Mouse (Mus musculus): Measurements from ENCODE around the gene Irx5. TPM values are rescaled to one million over a fixed set of nuclear protein-coding genes. Genes with fewer than 3 reads are reported as not detected.

Irx5 gene
- polyA plus RNA-seq, 1 experiment from 2014 or later, result 0.30 TPM

GRCm38 (mm10) chr8:92336041-92336440 is 21.4 kb upstream of the Irx5 start:
- no peak overlapping the region for H3K9ac ChIP-seq (replicated peaks; ENCODE audit: low read depth, low read length)
- H3K9me3 ChIP-seq (ENCODE audit: control insufficient read depth, low read length), result no peaks in the 10 kb centered on the region
- no peak overlapping the region for H3K27ac ChIP-seq (ENCODE audit: low read length)
- no peaks in the 10 kb centered on the region for H3K4me1 ChIP-seq (replicated peaks; ENCODE audit: control insufficient read depth, insufficient read depth, low read length)
- 57% methylated on average over 6 of the region's 6 CpGs for WGBS
- peaks cover 3% of the 10 kb centered on the region; the same call in 1 of the 2 replicates for H3K27me3 ChIP-seq (replicated peaks; ENCODE audit: control insufficient read depth, insufficient read depth, low read length)
- H3K4me2 ChIP-seq (ENCODE audit: low read length), result no peak overlapping the region
- H3K4me3 ChIP-seq (replicated peaks; ENCODE audit: low read length), result no peak overlapping the region
- no peaks in the 10 kb centered on the region for H3K36me3 ChIP-seq (ENCODE audit: control insufficient read depth, insufficient read depth)
- no peak for ATAC-seq

GRCm38 (mm10) chr8:92343544-92343943 is 13.9 kb upstream of the Irx5 start:
- Histone ChIP-seq H3K27me3 (replicated peaks; ENCODE audit: control insufficient read depth, insufficient read depth, low read length) (peaks cover 5% of the 10 kb centered on the region), H3K9me3 (ENCODE audit: control insufficient read depth, low read length) (no peaks in the 10 kb centered on the region), H3K36me3 (ENCODE audit: control insufficient read depth, insufficient read depth) (no peaks in the 10 kb centered on the region), H3K4me3 (replicated peaks; ENCODE audit: low read length) (no peak overlapping the region), H3K27ac (ENCODE audit: low read length) (no peak overlapping the region), H3K4me1 (replicated peaks; ENCODE audit: control insufficient read depth, insufficient read depth, low read length) (no peaks in the 10 kb centered on the region), H3K4me2 (ENCODE audit: low read length) (no peak overlapping the region), H3K9ac (replicated peaks; ENCODE audit: low read depth, low read length) (no peak overlapping the region)
- 95% methylated on average over 4 of the region's 4 CpGs for WGBS
- no peak for ATAC-seq

GRCm38 (mm10) chr8:92349898-92350486 is 7.4 kb upstream of the Irx5 start:
- Histone ChIP-seq H3K9ac (replicated peaks; ENCODE audit: low read depth, low read length) (no peak overlapping the region), H3K9me3 (ENCODE audit: control insufficient read depth, low read length) (no peaks in the 10 kb centered on the region), H3K27ac (ENCODE audit: low read length) (no peak overlapping the region), H3K36me3 (ENCODE audit: control insufficient read depth, insufficient read depth) (no peaks in the 10 kb centered on the region), H3K4me1 (replicated peaks; ENCODE audit: control insufficient read depth, insufficient read depth, low read length) (no peaks in the 10 kb centered on the region; the same call in 1 of the 2 replicates), H3K27me3 (replicated peaks; ENCODE audit: control insufficient read depth, insufficient read depth, low read length) (peaks cover 36% of the 10 kb centered on the region), H3K4me3 (replicated peaks; ENCODE audit: low read length) (no peak overlapping the region), H3K4me2 (ENCODE audit: low read length) (no peak overlapping the region)
- ATAC-seq, result no peak
- WGBS, result 85% methylated on average over 11 of the region's 11 CpGs

- Histone ChIP-seq H3K4me3 (replicated peaks; ENCODE audit: low read length) (no peak overlapping the region), H3K9ac (replicated peaks; ENCODE audit: low read depth, low read length) (no peak overlapping the region), H3K27me3 (replicated peaks; ENCODE audit: control insufficient read depth, insufficient read depth, low read length) (peaks cover 54% of the 10 kb centered on the region)
These were observed 4.0 kb upstream of the Irx5 start for GRCm38 (mm10) chr8:92353405-92353804.

GRCm38 (mm10) chr8:92354536-92355482 is 2.6 kb upstream of the Irx5 start:
- 4% methylated on average over 22 of the region's 22 CpGs for WGBS
- ATAC-seq, result no peak

More at GRCm38 (mm10) chr8:92353405-92353804, 4.0 kb upstream of the Irx5 start:
- Histone ChIP-seq H3K4me2 (ENCODE audit: low read length) (no peak overlapping the region), H3K9me3 (ENCODE audit: control insufficient read depth, low read length) (no peaks in the 10 kb centered on the region), H3K27ac (ENCODE audit: low read length) (no peak overlapping the region), H3K36me3 (ENCODE audit: control insufficient read depth, insufficient read depth) (no peaks in the 10 kb centered on the region), H3K4me1 (replicated peaks; ENCODE audit: control insufficient read depth, insufficient read depth, low read length) (peaks cover 27% of the 10 kb centered on the region)
- ATAC-seq, result no peak
- 15% methylated on average over 6 of the region's 6 CpGs for WGBS

GRCm38 (mm10) chr8:92355701-92356612 is 1.5 kb upstream of the Irx5 start:
- Histone ChIP-seq H3K36me3 (ENCODE audit: control insufficient read depth, insufficient read depth) (no peaks in the 10 kb centered on the region), H3K4me1 (replicated peaks; ENCODE audit: control insufficient read depth, insufficient read depth, low read length) (peaks cover 37% of the 10 kb centered on the region), H3K4me2 (ENCODE audit: low read length) (peak overlapping the region; percentile 85), H3K4me3 (replicated peaks; ENCODE audit: low read length) (peak overlapping the region; percentile 59), H3K9me3 (ENCODE audit: control insufficient read depth, low read length) (no peaks in the 10 kb centered on the region), H3K9ac (replicated peaks; ENCODE audit: low read depth, low read length) (peak overlapping the region; percentile 48), H3K27ac (ENCODE audit: low read length) (peak overlapping the region; percentile 16; the same call in 1 of the 2 replicates), H3K27me3 (replicated peaks; ENCODE audit: control insufficient read depth, insufficient read depth, low read length) (peaks cover 61% of the 10 kb centered on the region)
- under 1% methylated on average over 85 of the region's 93 CpGs for WGBS
- peak; percentile 96 for ATAC-seq

More at GRCm38 (mm10) chr8:92354536-92355482, 2.6 kb upstream of the Irx5 start:
- Histone ChIP-seq H3K36me3 (ENCODE audit: control insufficient read depth, insufficient read depth) (no peaks in the 10 kb centered on the region), H3K4me2 (ENCODE audit: low read length) (peak overlapping the region; percentile 85), H3K4me1 (replicated peaks; ENCODE audit: control insufficient read depth, insufficient read depth, low read length) (peaks cover 30% of the 10 kb centered on the region), H3K27me3 (replicated peaks; ENCODE audit: control insufficient read depth, insufficient read depth, low read length) (peaks cover 63% of the 10 kb centered on the region), H3K9me3 (ENCODE audit: control insufficient read depth, low read length) (no peaks in the 10 kb centered on the region), H3K4me3 (replicated peaks; ENCODE audit: low read length) (peak overlapping the region; percentile 59), H3K27ac (ENCODE audit: low read length) (no peak overlapping the region), H3K9ac (replicated peaks; ENCODE audit: low read depth, low read length) (no peak overlapping the region)

- ATAC-seq, result no peak; the same call in 1 of the 2 replicates
- no peaks in the 10 kb centered on the region for H3K9me3 ChIP-seq (ENCODE audit: control insufficient read depth, low read length)
- H3K36me3 ChIP-seq (ENCODE audit: control insufficient read depth, insufficient read depth), result no peaks in the 10 kb centered on the region
- H3K27me3 ChIP-seq (replicated peaks; ENCODE audit: control insufficient read depth, insufficient read depth, low read length), result peaks cover 64% of the 10 kb centered on the region
- H3K27ac ChIP-seq (ENCODE audit: low read length), result no peak overlapping the region
- under 1% methylated on average over 40 of the region's 40 CpGs for WGBS
- peak overlapping the region; percentile 17; the same call in 1 of the 2 replicates for H3K9ac ChIP-seq (replicated peaks; ENCODE audit: low read depth, low read length)
- H3K4me1 ChIP-seq (replicated peaks; ENCODE audit: control insufficient read depth, insufficient read depth, low read length), result peaks cover 37% of the 10 kb centered on the region
- H3K4me2 ChIP-seq (ENCODE audit: low read length), result peak overlapping the region; percentile 85
- H3K4me3 ChIP-seq (replicated peaks; ENCODE audit: low read length), result peak overlapping the region; percentile 59
These were observed 631 bp upstream of the Irx5 start for GRCm38 (mm10) chr8:92356613-92357375.

- no peak for ATAC-seq
- peaks cover 65% of the 10 kb centered on the region for H3K27me3 ChIP-seq (replicated peaks; ENCODE audit: control insufficient read depth, insufficient read depth, low read length)
- peak overlapping the region; percentile 85 for H3K4me2 ChIP-seq (ENCODE audit: low read length)
- H3K27ac ChIP-seq (ENCODE audit: low read length), result no peak overlapping the region
- no peaks in the 10 kb centered on the region for H3K36me3 ChIP-seq (ENCODE audit: control insufficient read depth, insufficient read depth)
- H3K9ac ChIP-seq (replicated peaks; ENCODE audit: low read depth, low read length), result 0 out of 2 replicates have a peak overlapping the region, but pooled peaks have one; percentile 22
- peaks cover 39% of the 10 kb centered on the region for H3K4me1 ChIP-seq (replicated peaks; ENCODE audit: control insufficient read depth, insufficient read depth, low read length)
- peak overlapping the region; percentile 59 for H3K4me3 ChIP-seq (replicated peaks; ENCODE audit: low read length)
- under 1% methylated on average over 67 of the region's 80 CpGs for WGBS
- H3K9me3 ChIP-seq (ENCODE audit: control insufficient read depth, low read length), result no peaks in the 10 kb centered on the region
These were observed 945 bp downstream of the Irx5 start for GRCm38 (mm10) chr8:92358141-92358999.
